Mouse (Mus musculus): ENCODE measurements around the gene Lin28b.

DNA sequence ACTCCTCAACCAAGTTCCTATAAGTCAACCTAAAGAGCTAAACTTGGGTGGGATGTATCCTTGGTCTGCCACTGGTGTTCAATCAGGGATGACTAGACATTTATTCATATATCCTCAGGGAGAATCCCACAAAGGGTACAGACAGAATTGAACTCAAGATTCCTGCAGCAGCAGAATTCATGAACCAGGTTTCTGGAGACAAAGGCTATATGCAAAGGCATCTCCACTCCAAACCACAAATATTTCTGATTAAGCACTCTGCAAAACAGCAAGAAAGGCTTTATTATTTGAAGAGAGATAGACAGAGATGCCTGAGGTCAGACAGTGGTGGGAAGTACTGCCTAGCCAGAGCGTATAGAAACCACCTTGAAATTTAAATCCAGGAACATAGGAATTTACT is 88.0 kb downstream of the Lin28b start:
- TF ChIP-seq POLR2A (IDR thresholded peaks at IDR 0.05; ENCODE audit: low read depth, low read length) (no peak), CTCF (IDR thresholded peaks at IDR 0.05; ENCODE audit: extremely low read depth, insufficient read depth, insufficient read length, insufficient replicate concordance) (no peak)
